Mouse (Mus musculus): Measurements from ENCODE around the gene Picalm. TPM values are rescaled to one million over a fixed set of nuclear protein-coding genes. Genes with fewer than 3 reads are reported as not detected.
A peak's percentile ranks its signal among the peaks of the same experiment; 100 is the strongest.

Picalm gene
- total RNA-seq (2015; ENCODE audit: low replicate concordance) (1,006 and 1,368 TPM in 2 replicates), total RNA-seq (2017; ENCODE audit: low replicate concordance) (1,167 and 1,289 TPM in 2 replicates)

- ATAC-seq (replicated peaks; ENCODE audit: low FRiP score, poor library complexity, severe bottlenecking) = peak; percentile 86
Observed at GRCm38 (mm10) chr7:90129732-90130392, at the start of gene Picalm. Gene Picalm, plus strand, starts transcription at chr7:90130213.

GRCm38 (mm10) chr7:90083799-90084198 is 46.2 kb upstream of the Picalm start:
- peak; percentile 82 for ATAC-seq (replicated peaks; ENCODE audit: low FRiP score, poor library complexity, severe bottlenecking)

GRCm38 (mm10) chr7:90084531-90084930 is 45.5 kb upstream of the Picalm start:
- no peak for ATAC-seq (replicated peaks; ENCODE audit: low FRiP score, poor library complexity, severe bottlenecking)

- no peak for ATAC-seq (replicated peaks; ENCODE audit: low FRiP score, poor library complexity, severe bottlenecking)
Observed at GRCm38 (mm10) chr7:90085713-90086112, 44.3 kb upstream of the Picalm start.

DNA sequence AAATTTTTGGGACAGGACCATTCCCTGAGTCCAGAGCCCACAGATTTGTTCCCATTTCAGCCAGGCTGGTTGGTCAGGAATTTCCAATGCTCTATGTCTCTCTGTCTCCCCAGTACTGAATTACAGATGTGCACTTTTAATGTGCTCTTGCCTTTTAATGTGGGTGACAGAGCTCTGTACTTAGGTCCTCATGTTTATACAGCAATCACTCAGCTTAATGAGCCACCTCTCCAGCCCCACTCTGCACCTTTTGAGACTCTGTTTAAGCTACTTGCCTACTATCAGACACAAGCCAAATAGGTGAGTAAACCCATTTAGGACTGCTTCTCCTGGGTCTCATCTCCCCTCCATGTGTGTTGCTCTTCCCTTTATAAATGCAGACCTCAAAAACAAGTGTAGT is 43.2 kb upstream of the Picalm start:
- no peak for ATAC-seq (replicated peaks; ENCODE audit: low FRiP score, poor library complexity, severe bottlenecking)

- no peak for ATAC-seq (replicated peaks; ENCODE audit: low FRiP score, poor library complexity, severe bottlenecking)
Observed at GRCm38 (mm10) chr7:90090996-90091395, 39.0 kb upstream of the Picalm start.

- peak; percentile 83 for ATAC-seq (replicated peaks; ENCODE audit: low FRiP score, poor library complexity, severe bottlenecking)
Observed at GRCm38 (mm10) chr7:90091756-90092155, 38.3 kb upstream of the Picalm start.

DNA sequence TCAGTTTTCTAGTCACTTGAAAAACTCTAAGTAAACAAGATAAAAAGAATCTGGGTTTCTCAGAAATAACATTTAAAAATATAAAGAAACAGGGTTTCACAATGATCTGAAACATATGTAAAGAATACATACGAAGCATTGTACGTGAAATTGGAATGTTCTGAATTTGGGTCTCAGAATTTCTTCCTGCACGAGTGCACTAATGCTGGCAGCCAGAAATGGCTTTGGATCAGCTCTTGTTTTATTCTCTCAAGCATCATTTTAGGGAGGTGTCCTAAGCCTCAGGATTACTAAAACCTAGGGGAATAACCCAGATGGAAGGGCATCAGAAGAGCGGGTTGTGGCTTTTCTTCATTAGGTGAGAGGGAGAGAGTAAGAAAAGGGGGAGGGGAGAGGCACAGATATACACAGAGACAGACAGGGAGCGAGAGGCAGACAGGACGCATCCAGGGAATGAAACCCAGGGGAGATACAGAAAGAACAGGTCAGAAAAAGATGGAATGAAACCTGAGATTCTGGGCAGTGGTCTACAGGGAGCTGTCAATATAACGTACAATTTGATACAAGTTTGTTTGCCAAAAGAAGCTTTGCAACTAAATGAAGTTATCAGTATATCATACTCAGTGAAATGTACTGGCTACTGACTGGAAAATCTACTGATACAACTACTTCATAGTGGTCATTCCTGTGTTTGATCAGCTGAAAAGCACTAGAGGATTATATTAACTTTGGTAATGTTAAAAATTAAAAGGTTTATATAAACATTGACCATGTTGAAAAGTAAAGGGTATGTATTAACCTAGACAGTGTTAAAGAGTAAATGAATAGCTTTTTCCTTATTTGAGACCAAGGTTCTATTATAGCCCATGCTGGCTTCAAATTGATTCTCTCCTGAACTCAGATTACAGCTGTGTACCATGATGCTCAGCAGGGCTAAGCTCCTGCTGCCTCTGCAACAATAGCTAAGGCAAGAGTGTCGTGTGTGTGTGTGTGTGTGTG is 37.3 kb upstream of the Picalm start:
- no peak for ATAC-seq (replicated peaks; ENCODE audit: low FRiP score, poor library complexity, severe bottlenecking)

- no peak for ATAC-seq (replicated peaks; ENCODE audit: low FRiP score, poor library complexity, severe bottlenecking)
Observed at GRCm38 (mm10) chr7:90095097-90095496, 34.9 kb upstream of the Picalm start.

DNA sequence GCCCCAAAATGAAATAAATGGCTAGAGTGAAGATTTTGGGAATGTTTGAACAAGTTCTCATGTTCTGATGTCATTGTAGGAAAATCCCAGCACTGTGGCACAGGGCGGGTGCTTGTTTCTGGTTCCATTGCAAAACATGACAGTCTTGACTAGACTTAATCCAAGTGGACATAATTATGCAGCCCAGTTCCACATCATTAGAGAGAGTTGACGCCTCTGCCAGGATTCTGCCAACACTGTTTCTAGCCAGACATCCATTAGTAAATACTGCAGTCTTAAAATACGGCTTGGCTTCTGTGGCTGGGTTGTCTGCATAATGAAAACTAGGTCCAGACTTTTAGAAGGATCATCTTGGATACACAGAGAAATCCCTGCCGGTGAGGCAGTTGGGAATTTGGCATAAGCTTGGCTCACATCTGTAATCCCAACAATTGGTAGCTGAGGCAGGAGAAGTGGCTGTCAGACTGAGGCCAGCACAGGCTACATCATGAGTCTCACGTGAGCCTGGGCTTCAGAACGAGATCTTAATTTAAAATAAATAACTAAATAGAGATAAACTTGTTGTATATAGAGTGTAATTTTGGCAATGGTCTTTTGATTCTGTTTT is 34.1 kb upstream of the Picalm start:
- ATAC-seq (replicated peaks; ENCODE audit: low FRiP score, poor library complexity, severe bottlenecking) = no peak

- no peak for ATAC-seq (replicated peaks; ENCODE audit: low FRiP score, poor library complexity, severe bottlenecking)
Observed at GRCm38 (mm10) chr7:90096609-90097008, 33.4 kb upstream of the Picalm start.

DNA sequence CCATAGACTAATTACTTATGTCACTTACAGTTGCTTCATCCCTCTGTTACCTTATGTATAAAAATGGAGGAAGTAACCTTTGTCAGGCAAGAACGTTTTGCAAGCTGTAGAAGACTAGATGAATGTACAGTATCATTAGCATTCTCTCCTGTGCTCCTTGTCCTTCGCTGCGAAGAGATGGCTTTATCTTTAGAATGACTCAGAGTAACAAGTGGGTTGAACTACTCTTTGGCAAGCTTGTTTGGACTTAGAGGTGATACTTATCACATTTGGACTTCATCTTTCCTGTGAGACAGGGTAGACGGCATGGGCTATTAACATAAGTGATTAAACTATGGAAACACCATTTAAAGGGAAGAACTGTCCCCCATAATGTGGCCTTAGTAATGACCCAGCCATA is 31.8 kb upstream of the Picalm start:
- peak; percentile 57; the same call in 1 of the 2 replicates for ATAC-seq (replicated peaks; ENCODE audit: low FRiP score, poor library complexity, severe bottlenecking)

DNA sequence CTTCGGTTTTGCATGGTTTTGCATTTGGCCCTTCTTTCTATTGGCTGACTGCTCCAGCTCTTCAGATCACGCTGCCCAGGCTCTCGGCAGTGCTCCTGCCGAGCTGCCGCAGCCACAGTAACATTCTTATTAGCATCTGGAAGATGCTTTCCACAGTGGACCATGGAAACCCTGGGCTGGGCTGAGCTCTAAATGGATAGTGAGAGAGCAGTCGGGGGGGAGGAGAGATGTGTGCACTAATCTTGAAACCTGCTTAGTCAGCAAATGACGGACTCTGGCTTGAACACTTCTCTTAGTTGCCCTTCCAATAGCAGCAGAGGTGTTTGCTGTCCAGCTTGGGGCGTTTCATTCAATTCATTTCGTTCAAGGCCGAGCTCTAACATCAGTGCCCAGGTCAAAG is 30.8 kb upstream of the Picalm start:
- ATAC-seq (replicated peaks; ENCODE audit: low FRiP score, poor library complexity, severe bottlenecking) = no peak

GRCm38 (mm10) chr7:90100614-90101160 is 29.3 kb upstream of the Picalm start:
- ATAC-seq (replicated peaks; ENCODE audit: low FRiP score, poor library complexity, severe bottlenecking) = no peak

DNA sequence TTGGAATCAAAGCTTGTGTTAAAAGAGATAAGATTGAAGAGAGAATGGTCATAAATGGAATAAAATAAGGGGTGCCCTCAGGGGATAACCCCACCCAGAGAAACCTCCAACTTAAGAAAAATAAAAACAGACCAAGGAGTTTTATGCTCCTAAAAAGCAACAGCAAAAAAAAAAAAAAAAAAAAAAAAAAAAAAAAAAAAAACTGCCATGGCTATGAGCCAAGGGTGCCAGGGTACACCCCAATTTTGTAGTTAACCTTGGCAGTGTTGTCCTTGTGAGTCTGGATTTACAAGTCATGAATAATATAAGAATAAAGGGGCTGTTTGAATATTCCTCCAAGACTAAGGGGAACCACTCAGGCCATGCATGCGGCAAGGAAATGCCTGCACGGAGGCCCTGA is 13.9 kb upstream of the Picalm start:
- no peak for ATAC-seq (replicated peaks; ENCODE audit: low FRiP score, poor library complexity, severe bottlenecking)

GRCm38 (mm10) chr7:90120106-90120505 is 9.9 kb upstream of the Picalm start:
- ATAC-seq (replicated peaks; ENCODE audit: low FRiP score, poor library complexity, severe bottlenecking) = no peak

DNA sequence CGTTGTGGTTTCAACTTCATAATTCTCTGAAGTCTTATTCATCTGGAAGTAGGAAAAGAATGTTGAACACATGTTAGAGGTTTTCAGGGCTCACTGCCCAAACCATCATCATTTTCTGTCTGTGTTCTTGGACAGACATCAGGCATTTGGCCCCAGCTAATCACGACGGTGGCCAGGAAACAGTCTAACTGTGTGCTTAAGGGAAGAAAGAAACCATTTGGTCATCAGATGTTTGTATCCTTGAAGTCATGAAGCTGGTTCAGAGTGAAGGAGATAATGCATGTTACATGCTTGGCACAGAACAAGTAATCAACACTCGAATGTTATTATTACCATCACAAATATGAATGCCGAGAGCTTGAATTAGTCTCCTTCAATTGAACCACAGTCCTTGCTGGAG is 5.0 kb upstream of the Picalm start:
- no peak for ATAC-seq (replicated peaks; ENCODE audit: low FRiP score, poor library complexity, severe bottlenecking)

DNA sequence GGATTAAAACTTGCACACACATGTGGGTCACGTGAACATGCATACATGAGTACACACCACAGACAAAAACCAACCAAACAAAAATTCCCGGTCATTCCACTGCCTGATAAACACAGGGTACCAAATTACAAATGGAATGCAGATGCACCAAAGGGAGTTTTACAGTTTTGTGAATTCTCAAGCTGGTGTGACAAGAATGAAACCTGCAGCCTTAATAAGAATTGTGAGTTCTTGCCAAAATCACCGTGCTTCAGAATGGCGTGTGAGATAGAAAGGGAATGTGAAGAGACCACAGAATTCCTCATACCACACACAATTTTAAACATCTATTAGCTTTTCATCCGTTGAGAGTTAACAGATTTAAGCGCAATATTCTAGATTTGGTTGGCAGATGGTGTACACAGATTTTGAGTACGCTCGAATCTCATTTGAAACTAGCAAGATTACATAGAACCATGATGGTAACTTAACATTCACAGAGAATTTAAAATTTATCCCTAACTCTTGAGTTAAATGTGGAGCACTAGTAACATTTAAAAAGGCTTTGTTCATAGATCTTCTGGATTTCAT is 1.3 kb upstream of the Picalm start:
- ATAC-seq (replicated peaks; ENCODE audit: low FRiP score, poor library complexity, severe bottlenecking) = no peak

- ATAC-seq (replicated peaks; ENCODE audit: low FRiP score, poor library complexity, severe bottlenecking) = peak; percentile 23
Observed at GRCm38 (mm10) chr7:90129271-90129731, 712 bp upstream of the Picalm start.
